Mouse (Mus musculus): Measurements from ENCODE around the gene Cdc37. TPM values are rescaled to one million over a fixed set of nuclear protein-coding genes. Genes with fewer than 3 reads are reported as not detected.

The Cdc37 gene
- polyA plus RNA-seq, 1 experiment: 275 TPM

DNA sequence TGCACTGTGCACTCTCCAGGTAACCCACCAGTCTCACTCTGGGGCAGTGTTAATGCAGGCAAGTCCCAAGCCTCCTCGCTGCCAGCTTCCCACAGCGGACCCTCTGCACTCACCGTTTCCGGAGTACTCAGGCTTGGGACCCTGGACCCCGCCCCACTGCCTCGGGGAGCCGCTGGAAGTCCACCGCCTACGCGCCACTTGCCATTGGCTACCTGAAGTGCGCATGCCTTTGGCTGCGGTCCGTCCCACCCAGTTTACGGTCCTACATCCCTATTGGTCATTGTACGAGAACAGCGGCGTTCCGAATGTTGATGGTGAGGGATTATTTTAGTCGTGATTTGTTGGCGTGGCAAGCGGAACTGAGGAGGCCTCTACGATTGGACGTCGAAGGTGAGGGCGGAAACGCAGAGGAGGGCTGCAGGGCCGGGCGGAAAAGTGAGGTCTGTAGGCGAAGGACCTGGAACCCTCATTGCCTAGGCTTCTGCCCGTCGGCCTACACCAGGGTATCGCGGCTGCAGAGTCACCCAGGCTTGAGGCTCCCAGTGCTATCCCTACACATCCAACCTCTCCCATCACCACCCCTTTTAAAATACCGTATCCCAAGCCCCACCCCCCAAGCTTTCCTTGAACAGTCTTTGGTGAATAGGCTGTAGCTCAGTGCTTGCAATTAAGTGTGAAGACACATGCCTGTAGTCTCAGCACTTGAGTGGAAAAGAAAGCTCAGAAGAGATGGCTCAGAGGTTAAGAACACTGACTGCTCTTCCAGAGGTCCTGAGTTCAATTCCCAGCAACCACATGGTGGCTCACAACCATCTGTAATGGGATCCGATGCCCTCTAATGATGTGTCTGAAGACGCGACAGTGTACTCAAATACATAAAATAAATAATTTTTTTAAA, 18.5 kb downstream of the Cdc37 start, which contains the start of gene Tyk2:
TSS of gene Tyk2 (minus strand) at position 185 of the 898 bp plus-strand sequence.
- no peak for TF ChIP-seq GATA1 (IDR thresholded peaks at IDR 0.05; ENCODE audit: low read length)

DNA sequence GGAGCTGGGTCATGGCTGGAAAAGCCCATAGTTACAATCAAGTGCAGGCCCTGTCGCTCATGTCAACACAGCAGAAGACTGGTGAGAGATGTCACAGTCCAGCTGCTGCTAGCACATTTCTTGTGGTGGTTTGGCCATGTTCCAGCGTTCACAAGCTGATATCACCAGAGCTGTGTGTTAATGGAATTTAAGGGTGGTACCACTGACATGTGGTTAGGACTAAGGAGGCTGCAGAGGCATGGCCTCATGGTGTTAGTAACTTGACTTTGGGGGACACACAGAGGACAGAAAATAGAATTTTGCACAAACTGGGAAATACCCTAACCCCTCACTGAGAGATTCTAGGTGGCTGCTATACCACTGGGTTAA, 23.5 kb downstream of the Cdc37 start:
- TF ChIP-seq GATA1 (IDR thresholded peaks at IDR 0.05; ENCODE audit: low read length): no peak

DNA sequence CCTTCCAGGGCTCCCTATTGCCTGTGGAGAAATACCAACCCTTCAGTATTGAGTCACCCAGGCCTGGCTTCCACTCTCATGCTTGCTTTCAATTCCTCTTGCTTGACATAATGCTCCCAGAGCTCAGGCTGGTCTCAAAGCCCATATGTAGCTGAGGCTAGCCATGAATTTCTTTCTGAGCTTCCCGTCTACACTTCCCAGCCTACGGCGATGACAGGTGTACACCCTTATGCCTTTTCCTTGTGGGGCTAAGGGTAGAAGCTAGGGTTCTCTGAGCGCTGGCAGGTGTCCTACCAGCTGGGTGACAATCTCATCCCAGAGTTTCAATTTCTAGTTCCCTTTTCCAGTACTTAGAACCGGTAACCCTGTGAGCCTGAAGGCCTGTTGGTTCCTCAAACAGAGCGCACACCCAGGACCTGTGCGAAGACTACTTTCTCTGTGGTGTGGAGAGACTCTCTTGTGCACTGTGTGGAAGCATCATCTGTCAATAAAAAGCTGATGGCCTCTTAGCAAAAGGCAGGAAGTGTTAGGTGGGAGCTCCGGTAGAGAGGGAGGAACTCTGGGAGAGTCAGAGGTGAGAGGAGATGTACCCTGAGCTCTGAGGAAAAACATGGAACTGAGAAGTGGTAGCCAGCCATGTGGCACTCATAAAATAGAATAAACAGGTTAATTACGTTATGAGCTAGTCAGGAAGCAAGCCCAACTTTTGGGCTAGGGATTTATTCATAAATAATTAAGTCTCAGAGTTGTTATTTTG, 24.1 kb downstream of the Cdc37 start:
- TF ChIP-seq GATA1 (IDR thresholded peaks at IDR 0.05; ENCODE audit: low read length): no peak

DNA sequence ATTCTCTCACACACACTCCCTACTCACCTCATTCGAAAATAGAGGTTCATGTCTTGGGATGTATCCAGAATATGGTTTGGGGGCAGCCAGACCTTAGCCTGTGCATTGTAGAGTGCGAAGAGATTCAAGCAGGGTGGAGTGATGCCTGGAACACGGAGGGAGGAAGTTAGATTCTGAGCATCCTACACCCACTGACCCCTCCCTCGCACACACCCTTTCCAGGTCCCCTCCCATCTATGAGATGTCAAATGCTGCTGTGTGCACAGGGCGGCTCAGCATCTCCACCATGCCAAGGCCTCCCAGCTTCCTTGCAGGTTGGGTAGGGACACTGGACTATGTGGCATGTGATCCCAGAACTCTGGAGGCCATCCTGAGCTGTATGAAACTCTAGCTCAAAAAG, 24.9 kb downstream of the Cdc37 start:
- TF ChIP-seq GATA1 (IDR thresholded peaks at IDR 0.05; ENCODE audit: low read length): no peak

DNA sequence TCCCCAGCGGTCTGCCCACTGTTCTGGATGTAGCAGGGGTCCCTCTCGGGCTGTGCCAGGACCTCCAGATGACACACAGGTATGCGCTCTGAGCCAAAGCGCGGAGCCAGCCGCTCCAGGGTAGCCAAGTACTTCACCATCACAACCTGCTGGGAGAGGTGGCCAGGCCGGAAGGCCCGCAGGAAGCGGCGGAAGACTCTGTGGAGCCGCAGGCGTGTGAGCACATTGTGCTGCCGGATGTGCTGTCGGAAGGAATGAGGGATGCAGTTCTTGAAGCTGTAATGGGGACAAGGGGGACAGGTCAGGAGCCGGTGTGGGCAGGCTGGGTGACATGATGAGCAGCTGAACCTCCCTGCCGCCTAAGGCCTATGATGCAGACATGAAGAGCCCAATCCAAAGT, 28.3 kb downstream of the Cdc37 start:
- no peak for TF ChIP-seq GATA1 (IDR thresholded peaks at IDR 0.05; ENCODE audit: low read length)

DNA sequence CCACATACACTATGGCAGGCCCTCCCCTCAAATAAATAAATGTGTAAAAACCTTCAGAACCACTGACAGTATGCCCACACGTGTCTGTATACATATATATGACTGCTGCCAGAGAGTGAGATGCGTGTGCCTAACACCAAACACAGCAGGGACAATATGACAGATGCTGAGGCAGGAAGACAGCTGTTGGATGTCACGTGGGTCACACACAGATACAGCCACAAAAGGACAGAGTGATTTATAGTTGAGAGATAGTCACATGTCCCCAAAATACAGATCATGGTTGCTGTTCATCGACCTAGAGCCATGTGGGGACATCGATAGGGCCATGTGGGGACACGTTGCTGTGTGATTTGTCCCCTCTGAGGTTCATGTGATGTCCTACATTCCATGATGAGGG, 32.7 kb downstream of the Cdc37 start:
- TF ChIP-seq GATA1 (IDR thresholded peaks at IDR 0.05; ENCODE audit: low read length): no peak

DNA sequence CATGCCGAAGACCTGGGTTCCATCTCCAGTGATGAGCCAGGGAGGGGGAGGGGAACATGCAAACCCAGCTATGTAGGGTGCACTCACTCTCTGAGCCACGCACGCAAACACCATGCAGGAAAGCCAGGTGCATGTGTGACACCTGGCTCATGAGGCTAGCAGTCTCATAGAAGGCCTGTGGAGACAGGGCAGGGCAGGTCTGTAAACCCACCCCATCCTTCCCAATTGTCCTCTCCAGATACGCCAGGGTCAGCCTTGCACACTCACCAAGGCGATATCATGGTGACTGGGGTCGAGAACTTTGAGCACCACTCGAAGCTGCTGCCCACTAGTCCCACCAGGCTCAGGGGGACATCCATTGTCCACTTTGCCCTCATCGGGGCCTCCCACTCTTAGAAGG, 34.7 kb downstream of the Cdc37 start:
- TF ChIP-seq GATA1 (IDR thresholded peaks at IDR 0.05; ENCODE audit: low read length): no peak

DNA sequence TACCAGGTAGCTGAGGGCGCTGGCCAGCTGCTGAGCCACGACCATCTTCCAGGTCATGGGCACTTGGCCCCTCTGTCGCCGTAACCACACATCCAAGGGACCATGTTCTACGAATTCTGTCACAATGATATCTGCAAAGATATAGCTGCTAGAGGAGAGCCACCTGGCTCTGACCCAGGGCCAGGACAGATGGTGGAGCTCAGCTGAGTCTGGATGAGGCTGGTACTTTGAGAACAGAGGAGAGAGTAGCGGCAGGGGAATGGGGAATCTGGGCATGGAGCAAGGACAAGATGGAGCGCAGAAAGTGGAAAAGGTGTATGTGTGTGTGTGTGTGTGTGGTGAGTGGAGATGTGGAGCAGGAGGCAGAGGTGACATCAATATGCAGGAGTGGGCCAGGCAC, 35.6 kb downstream of the Cdc37 start:
- no peak for TF ChIP-seq GATA1 (IDR thresholded peaks at IDR 0.05; ENCODE audit: low read length)

DNA sequence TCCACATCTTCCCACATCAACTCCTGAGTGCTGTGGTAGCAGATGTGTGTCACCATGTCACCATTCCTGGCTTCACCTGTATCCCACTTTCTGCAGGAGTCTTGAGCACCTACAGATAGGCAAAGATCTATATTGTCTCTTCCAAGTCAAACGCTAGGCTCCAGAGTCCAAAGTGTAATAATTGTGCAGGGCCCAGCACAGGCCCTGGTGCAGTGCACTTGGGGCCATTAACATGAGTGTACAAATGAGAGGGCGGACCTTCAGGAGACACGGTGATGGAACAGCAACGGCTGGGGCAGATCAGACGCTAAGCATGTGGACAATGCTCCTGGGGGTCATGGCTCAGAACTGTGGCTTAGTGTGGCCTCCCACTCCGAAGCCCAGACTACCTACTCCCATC, 36.0 kb downstream of the Cdc37 start:
- no peak for TF ChIP-seq GATA1 (IDR thresholded peaks at IDR 0.05; ENCODE audit: low read length)

DNA sequence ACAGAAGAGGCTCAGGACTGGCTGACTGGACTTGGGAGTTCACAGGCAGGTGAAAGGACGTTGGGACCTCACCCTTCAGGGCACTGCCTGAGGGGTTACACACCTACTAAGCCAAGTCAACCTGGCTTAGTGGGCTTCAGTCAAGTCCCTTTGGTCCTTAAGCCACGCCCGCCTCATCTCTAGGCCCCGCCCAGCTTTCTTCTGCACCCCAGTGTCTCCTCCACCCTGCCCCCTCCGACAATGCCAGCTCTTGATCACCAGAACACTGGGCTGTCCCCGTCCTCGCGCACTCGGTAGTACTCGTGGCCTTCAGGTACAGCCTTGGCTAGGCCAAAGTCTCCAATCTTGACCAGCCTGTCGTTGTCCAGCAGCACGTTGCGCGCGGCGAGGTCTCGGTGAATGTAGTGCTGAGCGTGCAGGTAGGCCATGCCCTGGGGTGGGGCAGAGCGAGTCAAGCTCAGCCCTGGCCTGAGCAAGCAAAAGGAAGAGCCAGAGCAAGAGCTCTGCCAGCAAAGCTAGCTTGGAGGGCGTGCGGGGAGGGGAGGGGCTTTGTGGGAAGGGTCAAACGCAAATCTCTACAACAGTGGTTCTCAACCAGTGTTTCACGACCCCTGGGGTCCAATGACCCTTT, 42.1 kb downstream of the Cdc37 start:
- TF ChIP-seq GATA1 (IDR thresholded peaks at IDR 0.05; ENCODE audit: low read length): no peak

DNA sequence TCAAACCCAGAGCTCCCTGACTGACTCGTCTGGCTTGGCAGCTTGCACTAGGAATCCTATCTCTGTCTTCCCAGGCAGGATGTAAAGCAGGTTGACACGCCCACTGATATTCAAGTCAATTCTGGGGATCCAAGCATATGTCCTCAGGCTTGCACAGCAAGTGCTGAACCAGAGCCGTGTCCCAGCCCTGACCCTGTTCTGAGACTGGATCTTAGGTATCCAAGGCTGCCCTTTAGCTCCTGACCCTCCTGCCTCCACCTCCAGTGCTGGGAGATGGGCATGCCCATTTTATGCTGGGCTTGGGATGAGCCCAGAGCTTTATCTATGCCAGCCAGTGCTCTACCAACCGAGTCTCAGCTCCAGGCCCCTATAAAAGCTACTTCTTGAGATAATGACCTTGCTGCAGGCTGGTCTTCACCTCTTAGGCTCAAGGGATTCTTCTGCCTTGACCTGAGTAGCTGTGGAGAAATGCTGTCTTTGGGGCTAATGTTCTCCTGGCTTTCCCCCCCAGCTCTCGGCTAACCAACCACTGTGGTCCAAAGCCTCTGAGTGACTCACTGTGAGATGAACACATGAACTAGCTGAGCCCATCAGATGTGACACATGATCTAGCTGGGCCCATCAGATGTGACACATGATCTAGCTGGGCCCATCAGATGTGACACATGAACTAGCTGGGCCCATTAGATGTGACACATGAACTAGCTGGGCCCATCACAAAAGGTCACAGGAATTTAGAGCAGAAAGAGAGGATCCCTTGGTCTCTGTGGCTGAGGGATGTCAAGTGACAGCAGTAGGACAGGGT, 43.8 kb downstream of the Cdc37 start:
- no peak for TF ChIP-seq GATA1 (IDR thresholded peaks at IDR 0.05; ENCODE audit: low read length)

DNA sequence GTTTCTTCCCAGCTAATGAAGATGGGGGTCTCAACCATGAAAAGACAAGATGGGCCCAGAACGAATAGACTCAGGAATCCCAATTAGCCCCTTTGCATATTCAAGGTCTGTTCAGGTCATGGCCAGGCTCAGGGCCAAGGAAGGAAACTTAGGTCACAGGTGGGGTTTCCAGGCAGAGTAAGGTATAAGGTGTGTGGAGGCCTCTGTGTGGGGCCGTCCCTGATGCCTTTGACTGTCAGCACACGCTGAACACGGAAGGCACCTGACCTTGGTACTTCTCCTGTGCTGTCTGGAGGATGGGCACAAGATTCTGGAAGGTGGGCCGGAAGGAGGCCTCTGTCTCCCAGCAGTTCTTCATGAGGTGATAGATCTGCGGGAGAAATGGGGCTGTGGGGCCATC, 45.0 kb downstream of the Cdc37 start:
- TF ChIP-seq GATA1 (IDR thresholded peaks at IDR 0.05; ENCODE audit: low read length): no peak

DNA sequence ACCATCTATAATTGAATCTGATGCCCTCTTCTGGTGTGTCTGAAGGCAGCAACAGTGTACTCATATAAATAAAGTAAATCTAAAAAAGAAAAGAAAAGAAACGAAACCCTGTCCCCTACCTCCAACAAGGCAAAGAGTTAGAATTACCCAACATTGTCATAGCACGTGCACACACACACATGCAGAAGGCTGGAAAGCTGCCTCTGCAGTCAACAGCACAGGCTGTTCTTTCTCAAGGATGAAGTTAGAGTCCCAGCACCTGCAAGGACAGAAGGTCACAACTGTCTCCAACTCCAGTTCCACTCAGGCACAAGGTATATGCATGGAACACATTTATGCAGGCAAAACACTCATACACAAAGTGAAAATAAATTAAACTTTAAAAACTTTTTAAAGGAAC, 47.7 kb downstream of the Cdc37 start:
- TF ChIP-seq GATA1 (IDR thresholded peaks at IDR 0.05; ENCODE audit: low read length): no peak

DNA sequence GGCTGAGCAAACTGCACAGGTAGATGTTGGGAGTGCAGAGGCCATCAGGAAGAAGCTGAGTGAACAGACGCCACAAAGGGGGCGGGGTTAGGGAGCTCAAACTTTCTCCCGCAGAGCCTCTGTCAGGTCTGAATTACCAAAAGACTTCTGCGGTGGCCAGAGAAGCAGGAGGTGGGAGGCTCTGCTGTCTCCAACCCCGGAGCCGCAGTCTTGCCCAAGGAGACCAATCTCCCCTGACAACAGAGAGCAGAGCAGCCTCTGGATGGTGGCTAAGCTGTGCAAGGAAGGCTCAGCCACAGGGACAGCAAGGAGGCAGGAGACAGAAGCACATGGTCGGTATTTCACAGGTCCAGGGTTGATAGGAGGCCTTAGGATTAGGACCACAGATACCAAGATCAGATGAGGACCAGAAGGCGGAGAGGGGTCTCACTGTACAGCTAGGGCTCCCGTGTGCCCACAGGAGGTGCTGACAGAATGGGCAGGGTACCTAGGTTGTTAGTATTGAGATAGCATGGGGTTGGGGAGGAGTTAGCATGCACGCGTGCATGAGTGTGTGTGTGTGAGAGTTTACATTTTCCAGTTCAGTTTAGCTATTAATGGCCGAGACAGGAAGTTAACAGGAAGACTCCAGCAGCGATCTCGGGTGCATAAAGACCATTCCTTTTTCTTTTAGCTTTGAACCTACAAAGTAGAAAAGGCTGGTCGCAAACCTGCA, 49.2 kb downstream of the Cdc37 start:
- TF ChIP-seq GATA1 (IDR thresholded peaks at IDR 0.05; ENCODE audit: low read length): no peak

DNA sequence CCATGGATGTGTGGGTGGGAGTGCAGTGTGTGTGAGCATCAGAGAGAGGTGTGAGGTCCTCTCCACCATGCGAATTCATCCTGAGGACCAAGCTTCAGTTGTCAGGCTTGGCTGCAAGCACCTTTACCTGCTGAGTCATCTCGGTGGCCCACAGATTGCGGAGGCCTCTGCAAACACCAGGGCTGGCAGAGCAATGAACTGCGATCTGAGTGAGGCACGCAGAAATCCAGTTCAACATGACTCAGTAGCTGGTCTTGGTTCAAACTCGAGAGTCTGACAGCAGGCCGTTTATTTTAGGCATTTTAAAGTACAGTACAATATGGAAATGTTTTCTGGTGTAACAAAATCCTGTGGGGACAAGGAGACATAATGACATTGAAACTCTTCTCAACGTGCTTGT, 52.0 kb downstream of the Cdc37 start:
- no peak for TF ChIP-seq GATA1 (IDR thresholded peaks at IDR 0.05; ENCODE audit: low read length)
